Mouse (Mus musculus): ENCODE results near the gene Pomgnt1.
A peak's percentile ranks its signal among the peaks of the same experiment; 100 is the strongest.

DNA sequence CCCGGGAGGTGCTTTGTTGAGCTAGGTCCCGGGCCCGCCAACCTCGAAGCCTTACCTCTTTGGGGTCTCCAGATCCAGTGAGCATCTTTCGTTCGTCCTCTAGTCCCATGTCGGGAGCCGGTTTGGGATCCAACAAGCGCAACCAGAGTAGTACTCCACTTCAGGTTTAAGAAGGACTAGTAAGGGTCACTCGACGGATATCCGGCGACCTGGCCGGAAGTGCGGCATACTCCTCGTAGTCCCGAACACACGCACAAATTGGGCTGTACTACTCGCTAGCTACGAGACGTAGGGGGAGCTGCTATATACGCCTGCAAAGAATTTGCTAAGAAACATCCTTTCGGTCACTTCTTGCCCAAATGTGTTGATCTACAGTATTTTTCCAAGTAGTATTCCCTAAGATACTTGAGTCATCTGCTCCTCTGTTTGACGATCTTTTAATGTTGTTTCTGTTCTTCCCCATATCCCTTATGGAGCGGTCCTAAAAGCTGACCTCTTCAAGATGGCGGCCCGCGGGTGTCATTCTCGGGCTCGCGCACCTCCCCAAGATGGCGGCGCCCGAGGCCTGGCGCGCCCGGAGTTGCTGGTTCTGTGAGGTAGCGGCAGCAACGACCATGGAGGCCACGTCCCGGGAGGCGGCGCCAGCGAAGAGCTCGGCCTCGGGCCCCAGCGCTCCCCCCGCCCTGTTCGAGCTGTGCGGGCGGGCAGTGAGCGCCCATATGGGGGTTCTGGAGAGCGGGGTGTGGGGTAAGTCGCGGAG is 48.6 kb upstream of the Pomgnt1 start, which contains the start of the genes Uqcrh and Lrrc41:
- TF ChIP-seq CTCF (IDR thresholded peaks at IDR 0.05; ENCODE audit: low read depth) (no peak; the same call in 1 of the 2 replicates), EP300 (optimal IDR thresholded peaks at IDR 0.05) (peak; percentile 92)
